Mouse (Mus musculus) E14TG2a.4 (cell line): Measurements from ENCODE around the gene Rasgef1a.
A peak's percentile ranks its signal among the peaks of the same experiment; 100 is the strongest.

Source experiments
- H3K27me3 ChIP-seq: 2 replicates; pipeline ENCODE4 v1.6.1; 2014; ENCODE audit warnings: low read length, control low read depth; ENCODE audit not compliant: insufficient read depth
- H3K36me3 ChIP-seq: 2 replicates; pipeline ENCODE4 v1.6.1; 2014; ENCODE audit warnings: low read length, control low read depth; ENCODE audit not compliant: insufficient read depth
- H3K4me1 ChIP-seq: replicated peaks from 2 replicates; pipeline ENCODE4 v1.6.1; 2014; ENCODE audit warnings: low read depth, low read length, control low read depth
- H3K4me3 ChIP-seq: replicated peaks from 2 replicates; pipeline ENCODE4 v1.5.1; 2014; ENCODE audit warnings: mild to moderate bottlenecking, low read length
- H3K9me3 ChIP-seq: 2 replicates; pipeline ENCODE4 v1.6.1; 2014; ENCODE audit warnings: low read length, control low read depth
- CTCF ChIP-seq: conservative IDR thresholded peaks from 2 replicates; pipeline ENCODE4 v1.5.1; 2014; ENCODE audit warnings: low read length
- NANOG ChIP-seq: IDR thresholded peaks from 2 replicates; pipeline ENCODE4 v1.6.1; 2014; ENCODE audit warnings: borderline replicate concordance, low read length, mixed read lengths
- POU5F1 ChIP-seq: IDR thresholded peaks from 2 replicates; pipeline ENCODE4 v1.6.1; 2014; ENCODE audit warnings: low read length, borderline replicate concordance

Rasgef1a gene

DNA sequence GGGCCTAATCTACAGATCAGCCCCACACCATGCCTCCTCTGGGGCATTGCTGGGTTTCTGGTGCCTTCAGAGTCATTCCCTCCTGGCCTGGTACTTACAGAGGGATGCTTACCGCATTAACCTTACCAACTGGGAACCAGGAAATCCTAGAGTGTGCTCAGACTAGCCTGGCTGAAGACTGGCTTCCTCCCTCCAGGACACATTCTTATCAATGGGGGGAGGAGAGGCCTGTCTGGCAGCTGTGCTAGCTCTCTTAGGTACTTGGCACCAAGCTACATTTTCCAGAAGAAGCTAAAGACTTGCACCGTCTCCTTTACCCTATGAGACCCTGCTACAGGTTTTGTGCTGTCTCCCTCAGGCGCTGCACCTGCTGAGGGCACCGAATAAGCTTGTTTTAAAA lies 40.2 kb downstream of the Rasgef1a start:
- H3K4me3 ChIP-seq, result no peak overlapping the region
- peaks cover 27% of the 10 kb centered on the region for H3K4me1 ChIP-seq
- TF ChIP-seq CTCF (no peak), POU5F1 (no peak), NANOG (no peak)
- no peaks in the 10 kb centered on the region for H3K36me3 ChIP-seq
- H3K27me3 ChIP-seq, result peaks cover 14% of the 10 kb centered on the region
- peaks cover 6% of the 10 kb centered on the region for H3K9me3 ChIP-seq

GRCm38 (mm10) chr6:118055209-118055608 lies 44.0 kb downstream of the Rasgef1a start:
- Histone ChIP-seq H3K9me3 (no peaks in the 10 kb centered on the region), H3K4me1 (peaks cover 6% of the 10 kb centered on the region), H3K27me3 (peaks cover 14% of the 10 kb centered on the region), H3K4me3 (no peak overlapping the region), H3K36me3 (no peaks in the 10 kb centered on the region)
- TF ChIP-seq CTCF (no peak), NANOG (no peak)

DNA sequence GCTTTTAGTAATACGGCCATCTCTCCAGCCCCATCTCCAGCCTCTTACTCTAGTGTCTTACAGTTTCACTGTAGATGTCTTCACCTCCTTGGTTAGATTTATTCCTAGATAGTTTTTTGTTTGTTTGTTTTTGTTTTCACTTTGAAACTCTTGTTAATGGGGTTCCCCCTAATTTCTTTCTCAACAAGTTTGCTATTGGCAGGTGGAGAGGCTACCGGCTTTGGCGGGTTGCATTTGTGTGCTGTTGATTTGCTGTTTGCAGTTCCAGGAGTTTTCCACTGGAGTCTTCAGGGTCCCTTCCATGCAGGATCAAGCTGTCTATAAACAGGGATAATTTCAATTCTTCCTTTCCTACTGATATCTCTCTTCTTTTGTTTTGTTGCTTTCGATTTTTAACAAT lies 50.0 kb downstream of the Rasgef1a start:
- no peak for TF ChIP-seq POU5F1
- TF ChIP-seq CTCF, result no peak
- no peak for TF ChIP-seq NANOG
- peaks cover 17% of the 10 kb centered on the region for H3K4me1 ChIP-seq
- H3K36me3 ChIP-seq, result no peaks in the 10 kb centered on the region

DNA sequence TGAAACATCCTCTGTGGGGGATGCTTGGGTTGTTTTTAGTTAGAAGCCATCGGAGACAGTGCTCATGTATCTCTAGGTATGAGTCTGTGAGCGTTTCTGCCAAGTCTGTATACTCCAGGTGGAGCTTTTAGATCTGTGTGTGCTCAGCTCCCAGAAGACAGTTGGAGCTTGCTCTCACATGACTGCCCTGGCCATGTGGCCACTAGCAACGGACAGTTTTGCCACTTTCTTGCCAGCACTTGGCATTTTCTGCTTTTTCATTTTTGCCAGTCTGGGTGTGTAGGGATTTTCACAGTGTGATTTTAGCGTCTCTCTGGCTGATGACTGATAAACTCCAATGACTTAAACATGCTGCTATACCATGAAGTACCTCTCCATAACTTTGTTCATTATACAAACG lies 52.0 kb downstream of the Rasgef1a start:
- H3K4me3 ChIP-seq, result no peak overlapping the region
- peaks cover 13% of the 10 kb centered on the region; the same call in 1 of the 2 replicates for H3K27me3 ChIP-seq
- H3K9me3 ChIP-seq, result no peaks in the 10 kb centered on the region
- TF ChIP-seq POU5F1, result no peak
- no peak for TF ChIP-seq NANOG
- TF ChIP-seq CTCF, result no peak
- H3K4me1 ChIP-seq, result peaks cover 34% of the 10 kb centered on the region
- H3K36me3 ChIP-seq, result no peaks in the 10 kb centered on the region

More for the DNA sequence above, 50.0 kb downstream of the Rasgef1a start:
- no peak overlapping the region for H3K4me3 ChIP-seq
- no peaks in the 10 kb centered on the region for H3K9me3 ChIP-seq
- H3K27me3 ChIP-seq, result 0 out of 2 replicates have a peak, but pooled peaks cover 10% of the 10 kb centered on the region

DNA sequence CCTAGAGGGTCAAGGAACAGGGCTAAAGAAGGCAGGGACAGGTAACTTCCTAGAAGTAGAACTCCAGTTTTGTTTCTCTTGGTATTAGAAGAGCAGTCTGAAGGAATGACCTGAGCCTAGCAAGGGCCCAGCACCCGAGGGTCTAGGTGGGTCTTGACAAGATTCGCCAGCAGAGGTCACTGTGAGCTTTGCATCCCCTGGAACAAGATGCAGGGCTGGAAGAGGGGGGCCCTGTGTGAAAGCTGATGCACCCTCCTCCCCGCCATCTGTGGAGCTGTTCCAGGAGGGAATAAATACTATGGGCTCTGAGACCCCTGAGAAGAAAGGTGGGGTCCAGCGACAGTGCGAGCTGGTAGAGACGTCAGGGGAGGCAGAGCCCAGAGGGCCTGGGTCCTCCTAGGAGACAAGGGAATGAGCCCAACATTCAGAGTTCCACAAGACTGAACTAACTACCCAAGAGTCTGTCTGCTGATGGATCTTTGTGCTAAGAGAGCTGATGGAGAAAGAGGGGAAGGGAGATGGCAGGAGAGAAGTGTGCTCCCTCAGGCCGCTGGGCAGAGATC lies 53.8 kb downstream of the Rasgef1a start:
- Histone ChIP-seq H3K27me3 (peaks cover 14% of the 10 kb centered on the region; the same call in 1 of the 2 replicates), H3K4me1 (peaks cover 41% of the 10 kb centered on the region), H3K36me3 (no peaks in the 10 kb centered on the region)

GRCm38 (mm10) chr6:118065837-118066198 lies 54.6 kb downstream of the Rasgef1a start:
- no peak for TF ChIP-seq NANOG
- no peak for TF ChIP-seq CTCF
- TF ChIP-seq POU5F1, result no peak
- peaks cover 41% of the 10 kb centered on the region for H3K4me1 ChIP-seq
- H3K9me3 ChIP-seq, result no peaks in the 10 kb centered on the region
- peaks cover 14% of the 10 kb centered on the region; the same call in 1 of the 2 replicates for H3K27me3 ChIP-seq
- peak overlapping the region; percentile 82 for H3K4me3 ChIP-seq
- no peaks in the 10 kb centered on the region for H3K36me3 ChIP-seq

More for the DNA sequence above, 53.8 kb downstream of the Rasgef1a start:
- H3K9me3 ChIP-seq, result no peaks in the 10 kb centered on the region
- H3K4me3 ChIP-seq, result peak overlapping the region; percentile 82
- TF ChIP-seq NANOG (no peak), CTCF (peak; percentile 47)

DNA sequence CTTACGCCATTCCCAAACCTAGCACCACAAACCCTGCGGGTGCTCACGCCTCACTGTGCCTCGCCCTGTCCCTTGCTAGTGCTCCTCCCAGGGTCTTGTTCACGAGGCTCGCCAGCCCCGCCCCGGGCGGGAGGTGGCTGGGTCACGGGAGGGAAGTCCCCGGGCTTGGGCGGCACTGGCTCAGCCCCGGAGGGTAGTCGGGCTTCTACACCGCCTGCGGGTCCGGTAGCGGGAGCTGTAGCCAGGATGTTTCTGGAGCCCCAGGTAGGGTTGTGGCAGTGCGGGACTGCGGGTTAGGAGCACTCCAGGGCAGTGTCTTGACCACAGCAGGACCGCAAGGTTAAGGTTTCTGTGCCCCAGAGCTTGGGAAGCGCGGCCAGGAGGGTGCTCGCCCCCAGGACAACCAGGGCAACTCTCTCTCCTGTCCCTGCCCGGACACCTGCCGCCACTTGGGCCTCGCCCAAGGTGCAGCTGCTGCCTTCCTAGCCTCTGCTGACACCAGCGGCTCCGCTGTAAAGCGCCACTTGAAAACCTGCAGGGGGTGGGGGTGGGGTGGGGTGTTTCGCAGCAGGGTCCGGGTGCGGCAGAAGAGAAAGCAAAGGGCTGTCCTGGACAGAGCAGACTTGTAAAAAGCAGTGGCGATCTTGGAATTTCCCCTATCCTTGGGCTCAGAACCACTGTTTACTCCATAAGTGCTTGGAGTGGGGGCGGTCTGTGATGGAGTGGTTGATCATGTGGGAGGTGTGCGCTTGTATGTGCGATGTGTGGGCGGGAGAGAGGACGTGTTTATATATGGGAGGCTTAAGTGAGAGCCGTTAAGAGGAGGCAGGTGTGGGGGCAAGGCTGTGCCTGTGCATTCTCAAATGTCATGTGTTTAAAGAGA lies 55.2 kb downstream of the Rasgef1a start:
- H3K4me3 ChIP-seq, result peak overlapping the region; percentile 82
- H3K36me3 ChIP-seq, result no peaks in the 10 kb centered on the region
- TF ChIP-seq NANOG (no peak), POU5F1 (no peak), CTCF (no peak)
- H3K9me3 ChIP-seq, result no peaks in the 10 kb centered on the region
- H3K4me1 ChIP-seq, result peaks cover 41% of the 10 kb centered on the region
- peaks cover 14% of the 10 kb centered on the region; the same call in 1 of the 2 replicates for H3K27me3 ChIP-seq

- Histone ChIP-seq H3K27me3 (peaks cover 14% of the 10 kb centered on the region; the same call in 1 of the 2 replicates), H3K9me3 (no peaks in the 10 kb centered on the region), H3K36me3 (no peaks in the 10 kb centered on the region), H3K4me3 (peak overlapping the region; percentile 82; the same call in 1 of the 2 replicates), H3K4me1 (peaks cover 41% of the 10 kb centered on the region)
- TF ChIP-seq POU5F1, result no peak
- TF ChIP-seq NANOG, result no peak
- peak; percentile 33 for TF ChIP-seq CTCF
These were observed 56.5 kb downstream of the Rasgef1a start for GRCm38 (mm10) chr6:118067720-118068119.
